Mouse (Mus musculus) testis, adult 2 months (tissue): Measurements from ENCODE around the gene Cdc34b. TPM values are rescaled to one million over a fixed set of nuclear protein-coding genes. Genes with fewer than 3 reads are reported as not detected.

Experiments
- H3K27ac ChIP-seq: fragments of 200-500 bp; 2 replicates; pipeline ENCODE4 v1.5.1; 2012; ENCODE audit warnings: low read depth, low read length; ENCODE audit not compliant: control insufficient read depth, insufficient read depth
- H3K27me3 ChIP-seq: fragments of 200-500 bp; 2 replicates; pipeline ENCODE4 v1.6.1; 2012; ENCODE audit warnings: mild to moderate bottlenecking, low read length, moderate library complexity; ENCODE audit not compliant: control insufficient read depth, insufficient read depth
- H3K36me3 ChIP-seq: fragments of 200-500 bp; 2 replicates; pipeline ENCODE4 v1.6.1; 2012; ENCODE audit warnings: mild to moderate bottlenecking, low read length; ENCODE audit not compliant: control insufficient read depth, insufficient read depth
- H3K4me1 ChIP-seq: fragments of 200-500 bp; 2 replicates; pipeline ENCODE4 v1.6.1; 2012; ENCODE audit warnings: low read length; ENCODE audit not compliant: control insufficient read depth, insufficient read depth
- H3K4me3 ChIP-seq: fragments of 200-500 bp; 2 replicates; pipeline ENCODE4 v1.5.1; 2012; ENCODE audit warnings: low read depth, mild to moderate bottlenecking, low read length, moderate library complexity, mixed read lengths; ENCODE audit not compliant: control insufficient read depth
- CTCF ChIP-seq: fragments of 200-500 bp; IDR thresholded peaks from 2 replicates; pipeline ENCODE4 v1.5.1; 2012; ENCODE audit warnings: low read depth, mild to moderate bottlenecking, inconsistent platforms, low read length, moderate library complexity; ENCODE audit not compliant: control insufficient read depth, insufficient read depth, insufficient replicate concordance
- POLR2A ChIP-seq: fragments of 200-500 bp; IDR thresholded peaks from 2 replicates; pipeline ENCODE4 v1.6.1; 2012; ENCODE audit warnings: low read depth, mild to moderate bottlenecking, inconsistent platforms, low read length, moderate library complexity; ENCODE audit not compliant: control insufficient read depth
- polyA plus RNA-seq: library from polyadenylated mRNA; depleted of rRNA; stranded (reverse); fragments of >200 nt; gene quantifications from 2 replicates; pipeline ENCODE4 v1.2.3, GENCODE M21; 2012

The Cdc34b gene
- polyA plus RNA-seq, 1 experiment = 1.2 TPM

DNA sequence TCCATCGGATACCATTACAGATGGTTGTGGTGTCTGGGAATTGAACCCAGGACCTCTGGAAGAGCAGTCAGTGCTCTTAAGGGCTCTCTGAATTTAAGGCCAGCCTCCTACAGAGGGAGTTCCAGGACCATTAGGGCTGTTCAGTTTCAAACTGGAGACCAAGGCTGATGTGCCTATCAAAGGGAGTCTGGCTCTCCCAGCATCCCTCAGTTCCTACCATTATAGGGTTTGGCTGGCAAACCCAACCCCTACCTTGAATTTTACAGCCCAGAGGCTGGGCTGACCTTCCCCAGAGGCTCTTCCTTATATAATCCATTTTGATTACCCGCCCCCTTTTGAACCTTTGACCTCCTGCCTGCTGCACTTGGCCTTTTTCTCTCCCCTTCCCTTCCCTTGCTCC lies 5.8 kb upstream of the Cdc34b start:
- no peak overlapping the region for H3K4me3 ChIP-seq
- H3K36me3 ChIP-seq = no peaks in the 10 kb centered on the region
- no peaks in the 10 kb centered on the region; the same call in 1 of the 2 replicates for H3K4me1 ChIP-seq
- H3K27me3 ChIP-seq = no peaks in the 10 kb centered on the region
- H3K27ac ChIP-seq = no peak overlapping the region
- TF ChIP-seq POLR2A (no peak), CTCF (no peak)

GRCm38 (mm10) chr11:94752946-94753713 lies 11.5 kb downstream of the Cdc34b start:
- no peak overlapping the region for H3K4me3 ChIP-seq
- H3K27me3 ChIP-seq = no peaks in the 10 kb centered on the region
- no peak overlapping the region for H3K27ac ChIP-seq
- TF ChIP-seq CTCF (no peak), POLR2A (no peak)
- H3K4me1 ChIP-seq = no peaks in the 10 kb centered on the region
- no peaks in the 10 kb centered on the region for H3K36me3 ChIP-seq

DNA sequence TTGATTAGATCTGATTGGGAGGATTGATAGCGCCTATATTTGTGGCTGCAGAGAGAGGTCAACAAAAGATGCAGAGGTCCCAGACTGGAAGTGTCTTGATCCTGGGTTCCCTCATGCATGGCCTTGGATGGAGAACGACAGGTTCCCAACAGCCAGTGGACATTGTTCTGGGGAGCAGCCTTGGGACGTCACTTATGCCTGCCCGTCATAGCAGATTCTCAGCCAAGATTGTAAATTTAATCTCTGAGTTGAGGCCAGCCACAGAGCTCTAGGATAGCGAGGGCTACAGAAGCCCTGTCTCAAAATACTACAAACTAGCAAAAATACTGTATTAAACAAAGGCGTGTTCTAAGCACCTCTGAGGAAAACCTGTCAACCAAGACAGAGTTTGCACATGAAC lies 18.3 kb downstream of the Cdc34b start:
- no peak overlapping the region for H3K4me3 ChIP-seq
- H3K36me3 ChIP-seq = no peaks in the 10 kb centered on the region
- TF ChIP-seq POLR2A = no peak
- TF ChIP-seq CTCF = no peak
- no peaks in the 10 kb centered on the region for H3K27me3 ChIP-seq
- H3K4me1 ChIP-seq = no peaks in the 10 kb centered on the region
- no peak overlapping the region for H3K27ac ChIP-seq

GRCm38 (mm10) chr11:94760364-94760763 lies 18.8 kb downstream of the Cdc34b start:
- Histone ChIP-seq H3K36me3 (no peaks in the 10 kb centered on the region), H3K27me3 (no peaks in the 10 kb centered on the region), H3K4me1 (no peaks in the 10 kb centered on the region), H3K27ac (no peak overlapping the region), H3K4me3 (no peak overlapping the region)
- TF ChIP-seq CTCF = no peak
- no peak for TF ChIP-seq POLR2A

DNA sequence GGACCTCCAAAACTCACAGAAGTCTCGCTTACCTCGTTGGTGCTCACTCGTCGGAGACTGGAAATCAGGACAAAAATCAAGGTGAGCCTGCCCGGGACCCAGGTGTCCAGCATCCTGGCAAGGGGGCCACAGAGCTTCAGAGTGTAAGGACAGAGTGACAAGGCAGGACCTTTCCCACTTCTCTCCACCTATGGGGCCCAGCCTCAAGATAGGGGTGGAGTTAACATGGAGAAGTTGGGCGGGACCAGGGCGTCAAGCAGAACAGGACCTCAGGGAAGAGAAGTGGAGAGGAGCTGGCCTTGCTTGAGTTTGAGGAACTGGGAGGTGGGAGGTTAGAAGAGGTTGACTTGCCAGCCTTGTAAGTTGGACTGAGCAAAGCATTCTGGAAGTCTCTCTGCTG lies 19.2 kb downstream of the Cdc34b start:
- TF ChIP-seq CTCF (no peak), POLR2A (no peak)
- H3K4me1 ChIP-seq = no peaks in the 10 kb centered on the region

DNA sequence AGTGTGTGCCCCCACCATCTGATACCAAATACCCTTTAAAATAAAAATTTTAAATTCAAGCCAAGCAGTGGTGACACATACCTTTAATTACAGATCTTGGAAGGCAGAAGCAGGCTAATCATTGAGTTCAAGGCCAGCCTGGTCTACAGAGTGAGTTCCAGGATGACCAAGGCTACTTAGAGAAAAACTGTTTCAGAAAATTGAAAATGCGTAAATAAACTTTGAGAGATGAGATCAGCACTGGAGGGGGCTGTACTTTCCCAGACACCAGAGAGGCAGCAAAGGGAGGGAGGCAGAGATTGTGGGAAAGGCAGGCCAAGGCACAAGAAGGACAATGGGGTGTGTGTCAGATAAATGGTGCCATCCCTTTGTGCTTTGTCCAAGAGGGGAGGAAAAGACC lies 20.7 kb downstream of the Cdc34b start:
- no peak for TF ChIP-seq CTCF
- no peak for TF ChIP-seq POLR2A

More for the DNA sequence above, 19.2 kb downstream of the Cdc34b start:
- no peak overlapping the region for H3K4me3 ChIP-seq
- H3K27ac ChIP-seq = no peak overlapping the region; the same call in 1 of the 2 replicates
- H3K36me3 ChIP-seq = no peaks in the 10 kb centered on the region
- no peaks in the 10 kb centered on the region for H3K27me3 ChIP-seq

DNA sequence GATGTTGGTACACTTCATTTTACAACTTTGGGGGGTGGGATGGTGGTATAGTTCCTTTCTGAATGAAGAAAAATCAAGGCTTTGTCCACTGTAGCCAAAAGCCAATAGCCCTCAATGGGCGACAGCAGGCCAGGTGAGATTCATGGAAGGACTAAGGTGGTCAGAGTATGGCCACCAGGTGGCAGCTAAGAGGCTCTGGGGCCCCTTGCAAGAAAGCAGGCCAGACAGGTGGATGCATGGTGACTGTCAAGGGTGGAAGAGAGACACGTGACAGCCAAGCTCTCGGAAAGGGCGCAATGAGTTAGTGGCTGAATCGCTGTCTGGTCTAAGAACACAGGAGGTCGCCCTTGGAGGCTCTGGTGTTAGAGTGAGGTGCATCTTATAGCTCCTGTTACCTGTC lies 21.2 kb downstream of the Cdc34b start:
- Histone ChIP-seq H3K4me1 (no peaks in the 10 kb centered on the region), H3K4me3 (no peak overlapping the region), H3K27me3 (no peaks in the 10 kb centered on the region), H3K36me3 (no peaks in the 10 kb centered on the region), H3K27ac (peak overlapping the region; percentile 6; the same call in 1 of the 2 replicates)
- TF ChIP-seq POLR2A (no peak), CTCF (no peak)

More for the DNA sequence above, 20.7 kb downstream of the Cdc34b start:
- Histone ChIP-seq H3K4me3 (no peak overlapping the region), H3K4me1 (no peaks in the 10 kb centered on the region), H3K27ac (peak overlapping the region; percentile 6; the same call in 1 of the 2 replicates), H3K36me3 (no peaks in the 10 kb centered on the region), H3K27me3 (no peaks in the 10 kb centered on the region)

GRCm38 (mm10) chr11:94767241-94767640 lies 25.7 kb downstream of the Cdc34b start:
- no peaks in the 10 kb centered on the region for H3K27me3 ChIP-seq
- no peaks in the 10 kb centered on the region for H3K36me3 ChIP-seq
- no peaks in the 10 kb centered on the region for H3K4me1 ChIP-seq
- TF ChIP-seq CTCF (no peak), POLR2A (no peak)
- H3K4me3 ChIP-seq = no peak overlapping the region
- H3K27ac ChIP-seq = no peak overlapping the region
